8 mouse cellular contexts compared by ENCODE assay signal in the genomic region with DNA sequence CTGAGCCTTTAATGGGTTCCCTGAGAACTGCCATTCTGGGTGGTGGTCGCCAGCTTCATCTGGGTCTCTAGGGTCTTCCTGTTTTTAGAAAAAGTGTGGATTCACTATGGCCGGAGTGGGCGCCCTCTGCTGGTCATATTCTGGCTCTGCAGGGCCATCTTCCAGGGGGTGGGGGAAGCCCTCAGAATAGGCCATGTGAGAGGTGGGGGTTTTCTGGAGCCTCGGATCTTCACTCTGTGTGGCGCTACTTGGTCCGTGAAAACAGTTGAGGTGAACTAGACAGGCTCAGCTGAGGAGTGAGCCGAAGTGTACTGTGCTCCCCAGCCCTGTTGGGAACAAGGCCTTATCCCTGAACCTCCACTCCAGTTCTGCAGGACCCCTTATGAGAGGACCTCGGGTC. TPM values are rescaled to one million over a fixed set of nuclear protein-coding genes. Genes with fewer than 3 reads are reported as not detected.
DNase-seq lines count a peak whose midpoint lies in the region; ATAC-seq and TF ChIP-seq lines count a peak whose summit lies in the region.

No protein-coding gene starts in this region.

- DNase-seq in cerebellum, adult 11 months = no peak
- DNase-seq in MN1 (ENCODE audit: low spot score) = peak; percentile 79
- peak; percentile 75 for DNase-seq in embryo, embryonic 11 days
- no peak for DNase-seq in liver, embryonic 14.5 days (ENCODE audit: low read depth in 3 of 3, low spot score in 3 of 3)
- DNase-seq in left cerebral cortex, adult 9 months (ENCODE audit: low spot score in 2 of 2) = no peak

- H3K9ac ChIP-seq in hindbrain, embryonic 12.5 days = no peak overlapping the region
- H3K9ac ChIP-seq in liver, embryonic 14.5 days (replicated peaks) = no peak overlapping the region
- H3K9ac ChIP-seq in neural tube, embryonic 12.5 days = 0 out of 2 replicates have a peak overlapping the region, but pooled peaks have one; percentile 13

- H3K9me3 ChIP-seq in hindbrain, embryonic 12.5 days (replicated peaks) = no peaks in the 10 kb centered on the region
- no peaks in the 10 kb centered on the region for H3K9me3 ChIP-seq in liver, embryonic 14.5 days (ENCODE audit: control insufficient read depth, low read length)
- no peaks in the 10 kb centered on the region for H3K9me3 ChIP-seq in neural tube, embryonic 12.5 days

- TF ChIP-seq EP300 in liver, embryonic 14.5 days (IDR thresholded peaks at IDR 0.05; ENCODE audit: low read depth) = no peak

- TF ChIP-seq CTCF in liver, embryonic 14.5 days (IDR thresholded peaks at IDR 0.05; ENCODE audit: low read depth) = peak; percentile 88

- peak overlapping the region; percentile 38 for H3K4me2 ChIP-seq in hindbrain, embryonic 12.5 days (replicated peaks)
- H3K4me2 ChIP-seq in liver, embryonic 14.5 days (ENCODE audit: low read depth) = peak overlapping the region; percentile 40
- peak overlapping the region; percentile 44 for H3K4me2 ChIP-seq in neural tube, embryonic 12.5 days (replicated peaks)

- 0 out of 2 replicates have a peak, but pooled peaks have one; percentile 38 for ATAC-seq in cerebellum, adult (ENCODE audit: insufficient number of reproducible peaks, low FRiP score, low TSS enrichment)
- 0 out of 2 replicates have a peak, but pooled peaks have one; percentile 16 for ATAC-seq in hindbrain, embryonic 12.5 days (ENCODE audit: low FRiP score)
- ATAC-seq in liver, embryonic 14.5 days (ENCODE audit: insufficient read depth) = no peak
- ATAC-seq in neural tube, embryonic 12.5 days (ENCODE audit: low FRiP score, low read depth) = peak; percentile 56

- H3K4me1 ChIP-seq in hindbrain, embryonic 12.5 days = peaks cover 48% of the 10 kb centered on the region
- H3K4me1 ChIP-seq in liver, embryonic 14.5 days (replicated peaks; ENCODE audit: control insufficient read depth in 2 of 2, insufficient read depth in 2 of 2, low read length in 1 of 2) = peaks cover 0 to 8% of the 10 kb centered on the region in 2 experiments; a peak in 2 of 4 replicates
- H3K4me1 ChIP-seq in neural tube, embryonic 12.5 days = peaks cover 31% of the 10 kb centered on the region

- 2% methylated on average over 8 of the region's 8 CpGs for WGBS in hindbrain, embryonic 12.5 days
- WGBS in liver, embryonic 14.5 days (ENCODE audit: insufficient replicate concordance) = under 1% methylated on average over 8 of the region's 8 CpGs
- 3% methylated on average over 8 of the region's 8 CpGs for WGBS in neural tube, embryonic 12.5 days

- H3K36me3 ChIP-seq in hindbrain, embryonic 12.5 days = no peaks in the 10 kb centered on the region
- no peaks in the 10 kb centered on the region for H3K36me3 ChIP-seq in liver, embryonic 14.5 days (replicated peaks; ENCODE audit: control insufficient read depth, insufficient read depth, low read depth)
- no peaks in the 10 kb centered on the region for H3K36me3 ChIP-seq in neural tube, embryonic 12.5 days

- H3K4me3 ChIP-seq in hindbrain, embryonic 12.5 days = no peak overlapping the region
- H3K4me3 ChIP-seq in liver, embryonic 14.5 days (ENCODE audit: insufficient read depth in 1 of 2, low read depth in 2 of 2, low read length in 2 of 2) = no peak overlapping the region
- H3K4me3 ChIP-seq in neural tube, embryonic 12.5 days = no peak overlapping the region

- peak overlapping the region; percentile 66 for H3K27ac ChIP-seq in hindbrain, embryonic 12.5 days
- H3K27ac ChIP-seq in liver, embryonic 14.5 days = no peak overlapping the region
- no peak overlapping the region for H3K27ac ChIP-seq in neural tube, embryonic 12.5 days

- H3K27me3 ChIP-seq in hindbrain, embryonic 12.5 days = peaks cover 16% of the 10 kb centered on the region
- peaks cover 26% of the 10 kb centered on the region for H3K27me3 ChIP-seq in liver, embryonic 14.5 days (ENCODE audit: control insufficient read depth, insufficient read depth, low read length)
- H3K27me3 ChIP-seq in neural tube, embryonic 12.5 days (replicated peaks) = peaks cover 5% of the 10 kb centered on the region; the same call in 1 of the 2 replicates

RNA-seq across cellular contexts. Expression of gene Fndc5, which starts 6.7 kb away (rescaled TPM):
- polyA plus RNA-seq in hindbrain, embryonic 12.5 days (2016; fragmentation: Nextera tagmentation; extraction: Ambion mirVana) = 3.9 and 6.2 TPM in 2 replicates
- polyA plus RNA-seq in liver, embryonic 14.5 days (2012; rRNA removed) = 0.36 and 0.56 TPM in 2 replicates
- polyA plus RNA-seq in liver, embryonic 14.5 days (2014; fragmentation: Nextera tagmentation; extraction: Ambion mirVana) = 0.30 and 0.99 TPM in 2 replicates
- polyA plus RNA-seq in neural tube, embryonic 12.5 days (2016; fragmentation: Nextera tagmentation; extraction: Ambion mirVana) = 21.7 and 21.8 TPM in 2 replicates

RNA-seq across cellular contexts. Expression of gene Hpca, which starts 8.3 kb away (rescaled TPM):
- polyA plus RNA-seq in hindbrain, embryonic 12.5 days (2016; fragmentation: Nextera tagmentation; extraction: Ambion mirVana) = 8.8 and 12.1 TPM in 2 replicates
- polyA plus RNA-seq in liver, embryonic 14.5 days (2012; rRNA removed) = 2.0 and 2.1 TPM in 2 replicates
- 0.23 and 0.28 TPM in 2 replicates for polyA plus RNA-seq in liver, embryonic 14.5 days (2014; fragmentation: Nextera tagmentation; extraction: Ambion mirVana)
- 19.8 and 21.3 TPM in 2 replicates for polyA plus RNA-seq in neural tube, embryonic 12.5 days (2016; fragmentation: Nextera tagmentation; extraction: Ambion mirVana)

RNA-seq across cellular contexts. Expression of gene Tmem54, which starts 24.8 kb away (rescaled TPM):
- 1.1 and 1.7 TPM in 2 replicates for polyA plus RNA-seq in hindbrain, embryonic 12.5 days (2016; fragmentation: Nextera tagmentation; extraction: Ambion mirVana)
- 1.2 and 1.4 TPM in 2 replicates for polyA plus RNA-seq in liver, embryonic 14.5 days (2012; rRNA removed)
- 1.1 and 1.3 TPM in 2 replicates for polyA plus RNA-seq in liver, embryonic 14.5 days (2014; fragmentation: Nextera tagmentation; extraction: Ambion mirVana)
- polyA plus RNA-seq in neural tube, embryonic 12.5 days (2016; fragmentation: Nextera tagmentation; extraction: Ambion mirVana) = 0.68 and 0.79 TPM in 2 replicates

RNA-seq across cellular contexts. Expression of gene S100pbp, which starts 59.4 kb away (rescaled TPM):
- 23.2 and 26.7 TPM in 2 replicates for polyA plus RNA-seq in hindbrain, embryonic 12.5 days (2016; fragmentation: Nextera tagmentation; extraction: Ambion mirVana)
- 12.2 and 12.5 TPM in 2 replicates for polyA plus RNA-seq in liver, embryonic 14.5 days (2012; rRNA removed)
- polyA plus RNA-seq in liver, embryonic 14.5 days (2014; fragmentation: Nextera tagmentation; extraction: Ambion mirVana) = 4.5 and 4.8 TPM in 2 replicates
- polyA plus RNA-seq in neural tube, embryonic 12.5 days (2016; fragmentation: Nextera tagmentation; extraction: Ambion mirVana) = 20.5 and 21.6 TPM in 2 replicates

RNA-seq across cellular contexts. Expression of gene Yars, which starts 59.4 kb away (rescaled TPM):
- polyA plus RNA-seq in hindbrain, embryonic 12.5 days (2016; fragmentation: Nextera tagmentation; extraction: Ambion mirVana) = 98.1 and 104 TPM in 2 replicates
- polyA plus RNA-seq in liver, embryonic 14.5 days (2012; rRNA removed) = 17.3 and 28.7 TPM in 2 replicates
- 53.2 and 59.8 TPM in 2 replicates for polyA plus RNA-seq in liver, embryonic 14.5 days (2014; fragmentation: Nextera tagmentation; extraction: Ambion mirVana)
- 103 and 111 TPM in 2 replicates for polyA plus RNA-seq in neural tube, embryonic 12.5 days (2016; fragmentation: Nextera tagmentation; extraction: Ambion mirVana)

Comparison
In these comparisons a context has a peak if more than half of its experiments do, and no peak if none do; other contexts are left out.
1. DNase-seq: peak in MN1 (single experiment) and embryo, embryonic 11 days (single experiment); none in cerebellum, adult 11 months (single experiment), liver, embryonic 14.5 days (0 of 3) and left cerebral cortex, adult 9 months (0 of 2).
2. Peak in every context shown above with its lines, with median percentiles within 50 percentile points of each other: H3K4me2 ChIP-seq.